Mouse (Mus musculus) cortical plate, adult 2 months (tissue): Measurements from ENCODE around the gene Tmsb15b1. TPM values are rescaled to one million over a fixed set of nuclear protein-coding genes. Genes with fewer than 3 reads are reported as not detected.
"Not testable (repeated sequence)": the region's sequence is repeated elsewhere in the genome, so short reads cannot be mapped to it uniquely, and the experiment has no call there.

Experiments
- H3K27ac ChIP-seq: fragments of 200-500 bp; 2 replicates; pipeline ENCODE4 v1.5.1; 2012; ENCODE audit warnings: low read length, control low read depth, inconsistent platforms; ENCODE audit not compliant: insufficient read depth
- H3K4me1 ChIP-seq: fragments of 200-500 bp; 2 replicates; pipeline ENCODE4 v1.6.1; 2011; ENCODE audit warnings: low read length; ENCODE audit not compliant: control insufficient read depth, insufficient read depth
- H3K4me3 ChIP-seq: fragments of 200-500 bp; 2 replicates; pipeline ENCODE4 v1.5.1; 2011; ENCODE audit warnings: mild to moderate bottlenecking, low read length, control low read depth; ENCODE audit not compliant: insufficient read depth
- CTCF ChIP-seq: fragments of 200-500 bp; IDR thresholded peaks from 2 replicates; pipeline ENCODE4 v1.5.1; 2011; ENCODE audit warnings: mild to moderate bottlenecking, control low read depth, low read length; ENCODE audit not compliant: insufficient read depth; ENCODE audit errors: extremely low read depth
- POLR2A ChIP-seq: fragments of 200-500 bp; IDR thresholded peaks from 2 replicates; pipeline ENCODE4 v1.6.1; 2011; ENCODE audit warnings: mild to moderate bottlenecking, low read length, control low read depth; ENCODE audit not compliant: insufficient read depth; ENCODE audit errors: extremely low read depth
- polyA plus RNA-seq: library from polyadenylated mRNA; depleted of rRNA; stranded (reverse); fragments of >200 nt; gene quantifications from 2 replicates; pipeline ENCODE4 v1.2.3, GENCODE M21; 2012; rRNA removed

Tmsb15b1 gene
- polyA plus RNA-seq, 1 experiment, result 11.1 TPM

GRCm38 (mm10) chrX:136986039-136986438 lies 9.4 kb upstream of the Tmsb15b1 start:
- no peak overlapping the region for H3K27ac ChIP-seq
- H3K4me3 ChIP-seq, result no peak overlapping the region
- no peaks in the 10 kb centered on the region for H3K4me1 ChIP-seq
- no peak for TF ChIP-seq POLR2A

GRCm38 (mm10) chrX:136978616-136979015 lies 1.9 kb upstream of the Tmsb15b1 start:
- Histone ChIP-seq H3K4me1 (no peaks in the 10 kb centered on the region), H3K4me3 (no peak overlapping the region), H3K27ac (no peak overlapping the region)
- no peak for TF ChIP-seq POLR2A
- peak; percentile 58 for TF ChIP-seq CTCF

- peak within 1 kb of the TSS; percentile 79 for H3K4me3 ChIP-seq
- not testable (repeated sequence) for H3K4me1 ChIP-seq, H3K27ac ChIP-seq
These were observed 1.3 kb downstream of the Tmsb15b1 start, which contains the start of gene Tmsb15b2 for GRCm38 (mm10) chrX:136975397-136975796. TSS of gene Tmsb15b2 (minus strand) at chrX:136975497.

GRCm38 (mm10) chrX:136959688-136960087 lies 17.0 kb downstream of the Tmsb15b1 start:
- no peak overlapping the region for H3K4me3 ChIP-seq
- H3K27ac ChIP-seq, result no peak overlapping the region
- no peaks in the 10 kb centered on the region for H3K4me1 ChIP-seq
- TF ChIP-seq POLR2A (no peak), CTCF (peak; percentile 41)

- H3K4me3 ChIP-seq, result 0 out of 2 replicates have a peak overlapping the region, but pooled peaks have one; percentile 49
- not testable (repeated sequence) for H3K4me1 ChIP-seq, H3K27ac ChIP-seq
These were observed 18.4 kb downstream of the Tmsb15b1 start for GRCm38 (mm10) chrX:136958300-136958699.

GRCm38 (mm10) chrX:136957583-136958279 lies 18.9 kb downstream of the Tmsb15b1 start:
- peak overlapping the region; percentile 49 for H3K4me3 ChIP-seq

GRCm38 (mm10) chrX:136937985-136938384 lies 38.7 kb downstream of the Tmsb15b1 start:
- H3K4me3 ChIP-seq, result no peak overlapping the region
- H3K27ac ChIP-seq, result no peak overlapping the region
- no peaks in the 10 kb centered on the region for H3K4me1 ChIP-seq
- TF ChIP-seq CTCF (no peak), POLR2A (no peak)

More at GRCm38 (mm10) chrX:136957583-136958279, 18.9 kb downstream of the Tmsb15b1 start:
- not testable (repeated sequence) for H3K4me1 ChIP-seq, H3K27ac ChIP-seq

GRCm38 (mm10) chrX:136927031-136927430 lies 49.6 kb downstream of the Tmsb15b1 start, which contains the start of gene H2bfm:
TSS of gene H2bfm (plus strand) at chrX:136927325.
- Histone ChIP-seq H3K4me3 (no peak within 1 kb of the TSS), H3K27ac (no peak within 1 kb of the TSS), H3K4me1 (no peaks in the 10 kb centered on the region)
- TF ChIP-seq POLR2A, result no peak
- TF ChIP-seq CTCF, result no peak

- H3K4me1 ChIP-seq, result no peaks in the 10 kb centered on the region
- H3K4me3 ChIP-seq, result no peak overlapping the region
- no peak overlapping the region for H3K27ac ChIP-seq
- TF ChIP-seq CTCF (no peak), POLR2A (no peak)
These were observed 50.8 kb downstream of the Tmsb15b1 start for GRCm38 (mm10) chrX:136925863-136926262.

Other genes with a start within 250 kb of the Tmsb15b1 start
- gene Morf4l2, start 233.2 kb downstream of the Tmsb15b1 start, polyA plus RNA-seq, result 242 and 259 TPM in 2 replicates
- gene Glra4, start 196.7 kb downstream of the Tmsb15b1 start, polyA plus RNA-seq, result 0.08 and 0.19 TPM in 2 replicates
- gene Plp1, start 154.2 kb downstream of the Tmsb15b1 start, polyA plus RNA-seq, result 1,304 and 1,728 TPM in 2 replicates
- gene Rab9b, start 108.1 kb downstream of the Tmsb15b1 start, polyA plus RNA-seq, result 9.1 and 10.0 TPM in 2 replicates
- not detected in 2 replicates for gene H2bfm, start 49.5 kb downstream of the Tmsb15b1 start, polyA plus RNA-seq
- gene Tmsb15b2, start 1.4 kb downstream of the Tmsb15b1 start, polyA plus RNA-seq, result 15.6 and 20.8 TPM in 2 replicates
- gene Tmsb15l, start within 50 bp of the Tmsb15b1 start, polyA plus RNA-seq, result 6.3 and 6.8 TPM in 2 replicates
- 239 and 250 TPM in 2 replicates for gene Zcchc18, start 16.3 kb upstream of the Tmsb15b1 start, polyA plus RNA-seq
- gene Slc25a53, start 61.4 kb upstream of the Tmsb15b1 start, polyA plus RNA-seq, result 20.7 and 21.0 TPM in 2 replicates
- 3.0 and 3.1 TPM in 2 replicates for gene Fam199x, start 72.7 kb upstream of the Tmsb15b1 start, polyA plus RNA-seq
- not detected in 2 replicates for gene Esx1, start 145.2 kb upstream of the Tmsb15b1 start, polyA plus RNA-seq